Mouse (Mus musculus): ENCODE data around the gene Simc1.

DNA sequence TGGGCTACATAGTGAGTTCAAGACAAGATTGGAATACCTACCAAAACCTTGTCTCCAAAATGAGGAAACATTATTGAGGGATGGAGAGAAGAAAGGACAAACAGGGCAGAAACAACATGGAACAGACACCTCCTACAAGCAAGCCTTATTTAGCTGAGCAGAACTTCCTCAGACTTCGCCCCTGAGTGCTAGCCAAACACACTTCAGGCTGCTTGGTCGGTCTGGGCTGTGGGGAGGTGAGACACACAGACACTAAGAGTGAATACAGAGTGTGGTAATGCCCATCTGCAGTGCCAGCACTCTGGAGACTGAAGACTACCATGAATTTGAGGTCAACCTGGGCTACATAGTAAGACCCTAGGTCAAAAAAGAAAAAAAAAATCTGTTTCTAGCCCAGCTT, 56.1 kb downstream of the Simc1 start:
- TF ChIP-seq CTCF (IDR thresholded peaks at IDR 0.05; ENCODE audit: extremely low read depth, insufficient read length, insufficient replicate concordance, low read depth, low read length) = no peak
- TF ChIP-seq POLR2A (IDR thresholded peaks at IDR 0.05; ENCODE audit: low read depth, low read length) = no peak

Data from small intestine, adult 2 months (tissue).